Mouse (Mus musculus): Measurements from ENCODE around the gene Ribc1.

- TF ChIP-seq CTCF (IDR thresholded peaks at IDR 0.05; ENCODE audit: control insufficient read depth, insufficient read depth, insufficient read length) (no peak), MYOD1 (IDR thresholded peaks at IDR 0.05; ENCODE audit: control insufficient read depth, insufficient read length, low read depth) (no peak), CEBPB (IDR thresholded peaks at IDR 0.05; ENCODE audit: low read depth) (no peak), USF1 (IDR thresholded peaks at IDR 0.05; ENCODE audit: low read depth) (no peak)
These were observed 8.2 kb downstream of the Ribc1 start for GRCm38 (mm10) chrX:152007863-152008262.
